Mouse (Mus musculus): Measurements from ENCODE around the gene Neurl2.

DNA sequence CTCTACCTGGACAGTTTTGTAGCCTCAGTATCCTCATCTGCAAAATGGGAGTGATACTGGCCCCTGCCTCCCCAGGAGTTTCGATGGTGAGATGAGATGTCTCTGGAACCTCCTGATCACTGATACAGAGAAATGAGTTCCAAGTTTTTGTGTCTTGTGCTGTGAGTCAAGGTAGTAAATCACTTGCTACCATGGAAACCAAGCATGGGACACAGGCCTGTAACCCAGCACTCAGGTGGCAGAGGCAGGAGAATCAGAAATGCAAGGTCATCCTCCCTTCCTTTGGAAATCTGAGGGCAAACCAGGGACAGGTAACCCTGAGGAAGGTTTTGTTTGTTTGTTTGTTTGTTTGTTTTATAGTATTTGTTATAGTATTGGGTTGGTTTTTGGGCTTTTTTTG, 4.2 kb downstream of the Neurl2 start:
- TF ChIP-seq GATA1 (IDR thresholded peaks at IDR 0.05; ENCODE audit: borderline replicate concordance, low read length) (no peak), FLI1 (IDR thresholded peaks at IDR 0.05; ENCODE audit: low read length) (no peak)
